Mouse (Mus musculus) limb, embryonic 14.5 days (tissue): ENCODE data around the gene Clptm1. TPM values are rescaled to one million over a fixed set of nuclear protein-coding genes. Genes with fewer than 3 reads are reported as not detected.

Experiments
- ATAC-seq: fragments of 200-750 bp; cut with Nextera tagmentation; 2 replicates; pipeline ENCODE4 v1.8.0; 2017; ENCODE audit warnings: low read depth, moderate number of reproducible peaks, moderate TSS enrichment; ENCODE audit not compliant: low FRiP score
- DNase-seq: peaks from one replicate; pipeline ENCODE4 v3.0.0-alpha.2; 2015; ENCODE audit warnings: low spot score
- H3K27ac ChIP-seq: fragments of 300-500 bp; sonication (generic); replicated peaks from 2 replicates; pipeline ENCODE4 v1.5.1; 2014; ENCODE audit warnings: low read depth, mild to moderate bottlenecking, low read length, moderate library complexity, mixed read lengths
- H3K27me3 ChIP-seq: fragments of 300-500 bp; sonication (generic); 2 replicates; pipeline ENCODE4 v1.6.1; 2014; ENCODE audit warnings: low read length, mixed read lengths; ENCODE audit not compliant: control insufficient read depth, insufficient read depth
- H3K36me3 ChIP-seq: fragments of 300-500 bp; sonication (generic); 2 replicates; pipeline ENCODE4 v1.6.1; 2014; ENCODE audit warnings: mild to moderate bottlenecking, low read length, moderate library complexity, mixed read lengths; ENCODE audit not compliant: control insufficient read depth, insufficient read depth
- H3K4me1 ChIP-seq: fragments of 300-500 bp; sonication (generic); 2 replicates; pipeline ENCODE4 v1.6.1; 2014; ENCODE audit warnings: antibody characterized with exemption, low read length, mixed read lengths; ENCODE audit not compliant: control insufficient read depth, insufficient read depth
- H3K4me2 ChIP-seq: fragments of 300-500 bp; sonication (generic); replicated peaks from 2 replicates; pipeline ENCODE4 v1.6.1; 2014; ENCODE audit warnings: low read depth, mild to moderate bottlenecking, low read length, moderate library complexity; ENCODE audit not compliant: severe bottlenecking
- H3K4me3 ChIP-seq: fragments of 300-500 bp; sonication (generic); replicated peaks from 2 replicates; pipeline ENCODE4 v1.5.1; 2014; ENCODE audit warnings: low read length
- H3K9ac ChIP-seq: fragments of 300-500 bp; sonication (generic); 2 replicates; pipeline ENCODE4 v1.6.1; 2014; ENCODE audit warnings: mild to moderate bottlenecking, low read depth, low read length, moderate library complexity; ENCODE audit not compliant: severe bottlenecking
- H3K9me3 ChIP-seq: fragments of 300-500 bp; sonication (generic); 2 replicates; pipeline ENCODE4 v1.6.1; 2016; ENCODE audit warnings: low read length; ENCODE audit not compliant: control insufficient read depth
- POLR2A ChIP-seq: fragments of 200-500 bp; IDR thresholded peaks from 2 replicates; pipeline ENCODE4 v1.8.0; 2012; ENCODE audit warnings: inconsistent platforms, mild to moderate bottlenecking, moderate library complexity, borderline replicate concordance; ENCODE audit not compliant: insufficient read depth, insufficient read length; ENCODE audit errors: extremely low read depth
- WGBS: fragments of 180-500 bp; shearing (Covaris S2); extraction: QIAGEN DNeasy Blood & Tissue Kit; methylation state at CpG from one replicate; pipeline ENCODE4 v1.1.7; 2014; 5-methylcytosine and 5-hydroxymethylcytosine counted together
- polyA plus RNA-seq, 2 experiments: library from polyadenylated mRNA; depleted of rRNA in 1 of 2; stranded (reverse) in 1 of 2; unstranded in 1 of 2; fragments of >200 nt; fragmentation: Nextera tagmentation in 1 of 2; extraction: Ambion mirVana in 1 of 2; gene quantifications; 2 replicates each; pipeline versions ENCODE4 v1.2.1 to v1.2.3; 2012 to 2014

The Clptm1 gene
- polyA plus RNA-seq, 2 experiments: 68.8 to 90.2 TPM

DNA sequence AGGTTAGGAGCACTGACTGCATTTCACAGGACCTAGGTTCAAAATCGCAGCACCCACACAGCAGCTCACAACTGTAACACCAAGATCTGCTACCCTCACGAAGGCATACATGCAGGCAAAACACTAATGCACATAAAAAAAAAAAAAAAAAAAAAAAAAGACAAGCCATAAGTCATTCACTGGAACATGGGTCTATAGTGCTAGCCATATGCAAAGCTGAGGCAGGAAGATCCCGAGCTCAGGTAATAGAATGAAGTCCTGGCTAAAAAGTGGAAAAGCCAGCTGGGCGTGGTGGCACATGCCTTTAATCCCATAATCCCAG, 35.0 kb upstream of the Clptm1 start:
- Histone ChIP-seq H3K4me3 (no peak overlapping the region), H3K9ac (no peak overlapping the region), H3K9me3 (no peaks in the 10 kb centered on the region; the same call in 1 of the 2 replicates), H3K4me1 (peaks cover 16% of the 10 kb centered on the region), H3K36me3 (peaks cover 23% of the 10 kb centered on the region), H3K27me3 (no peaks in the 10 kb centered on the region), H3K27ac (no peak overlapping the region), H3K4me2 (no peak overlapping the region)
- 78% methylated on average over 4 of the region's 4 CpGs for WGBS
- no peak for DNase-seq
- no peak for TF ChIP-seq POLR2A
- no peak for ATAC-seq

DNA sequence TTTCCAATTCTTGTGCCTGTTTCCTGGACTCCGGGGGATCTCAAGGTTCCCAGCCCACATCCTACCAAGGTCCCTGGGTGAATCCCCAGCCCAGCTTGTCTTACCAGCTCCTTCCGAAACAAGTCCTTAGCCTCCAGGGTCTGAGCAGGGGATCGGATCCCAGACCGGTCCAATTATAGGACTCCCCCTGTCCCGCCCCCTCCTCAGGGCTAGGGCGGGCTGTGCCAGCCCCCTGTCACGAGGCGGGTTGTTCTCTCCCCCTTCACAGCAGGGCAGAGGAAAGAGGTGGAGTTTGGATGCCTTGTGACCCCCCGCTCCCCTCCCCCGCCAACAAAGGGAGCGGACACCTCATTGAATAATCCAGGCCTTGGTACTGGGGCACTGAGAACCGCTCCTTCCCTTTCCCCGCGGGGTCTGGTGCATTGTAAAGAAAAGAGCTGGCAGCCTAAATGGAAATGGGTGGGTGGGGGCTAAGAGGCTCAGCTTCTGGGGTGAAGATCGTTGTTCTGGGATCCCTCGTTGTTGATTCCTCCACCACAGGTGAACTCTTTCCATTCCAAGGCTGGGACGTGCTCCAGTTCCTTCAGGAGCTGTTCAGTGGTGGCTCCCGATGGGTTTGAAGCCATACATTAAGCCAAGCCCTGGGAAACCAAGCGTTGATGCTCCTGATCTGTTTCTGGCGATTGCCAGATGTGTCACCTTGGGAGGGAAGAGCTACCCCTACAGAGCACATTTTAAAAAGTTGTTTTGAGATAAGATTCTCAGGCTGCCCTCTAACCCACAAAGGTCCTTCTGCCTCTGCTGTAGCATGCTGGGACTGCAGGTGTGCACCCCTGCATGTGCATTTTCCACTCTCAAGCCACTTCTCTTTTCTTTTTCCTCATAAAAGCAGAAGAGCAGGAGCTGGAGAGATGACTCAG, 34.3 kb upstream of the Clptm1 start, which contains the start of gene Apoe:
TSS of gene Apoe (minus strand) at position 282 of the 920 bp plus-strand sequence.
- Histone ChIP-seq H3K9me3 (no peaks in the 10 kb centered on the region; the same call in 1 of the 2 replicates), H3K27ac (no peak within 1 kb of the TSS), H3K9ac (peak within 1 kb of the TSS; percentile 53), H3K4me2 (peak within 1 kb of the TSS; percentile 73), H3K27me3 (no peaks in the 10 kb centered on the region), H3K4me1 (peaks cover 16% of the 10 kb centered on the region), H3K36me3 (peaks cover 16% of the 10 kb centered on the region), H3K4me3 (peak within 1 kb of the TSS; percentile 31)
- ATAC-seq (peak; percentile 47; the same call in 1 of the 2 replicates), DNase-seq (peak; percentile 16)
- 2% methylated on average over 20 of the region's 20 CpGs for WGBS
- TF ChIP-seq POLR2A: no peak

DNA sequence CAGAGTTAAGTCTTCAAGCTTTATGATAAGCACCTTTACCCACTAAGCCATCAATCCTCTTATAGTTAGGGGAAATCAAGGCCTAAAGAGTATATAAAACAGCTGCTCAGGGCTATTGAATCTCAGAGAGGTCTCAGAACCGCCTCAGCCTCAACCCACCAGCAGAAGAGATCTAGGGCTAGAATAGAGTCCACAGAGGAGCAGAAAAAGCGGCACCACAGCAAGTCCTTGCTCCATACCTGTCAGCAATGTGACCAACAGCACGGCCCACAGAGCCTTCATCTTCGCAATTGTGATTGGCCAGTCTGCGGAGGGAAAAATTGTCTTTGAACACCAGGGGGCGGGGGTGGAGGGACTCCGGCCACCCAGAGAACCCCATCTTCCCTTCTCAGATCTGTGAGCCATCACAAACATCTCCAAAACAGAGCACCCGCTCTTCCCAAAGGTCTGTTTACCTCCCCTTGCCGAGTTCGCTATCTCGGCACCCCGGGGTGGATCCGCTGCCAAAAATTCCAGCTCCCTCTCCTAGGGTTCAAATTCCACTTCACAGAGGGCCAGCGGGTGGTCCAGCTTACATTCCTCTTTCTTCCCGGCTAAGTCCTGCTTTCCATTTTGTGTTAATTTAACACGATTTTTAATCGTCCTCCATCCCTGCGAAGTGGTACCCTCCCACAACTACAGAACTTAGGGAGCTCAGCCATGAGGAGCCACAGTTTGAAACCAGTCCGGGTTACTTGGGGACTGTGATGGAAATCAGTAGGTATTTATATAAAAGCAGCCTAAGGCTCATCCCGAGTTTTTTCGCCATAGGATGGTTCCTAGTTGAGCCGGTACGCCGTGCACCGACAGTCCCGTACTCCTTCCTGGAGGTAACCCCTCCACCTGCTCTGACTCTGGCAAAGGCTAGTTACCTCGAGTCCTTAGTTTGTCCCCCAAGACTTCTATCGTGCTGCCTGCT, 33.4 kb upstream of the Clptm1 start:
- Histone ChIP-seq H3K4me3 (peak overlapping the region; percentile 31), H3K4me1 (peaks cover 16% of the 10 kb centered on the region), H3K27ac (no peak overlapping the region), H3K9me3 (no peaks in the 10 kb centered on the region; the same call in 1 of the 2 replicates), H3K36me3 (peaks cover 15% of the 10 kb centered on the region), H3K4me2 (peak overlapping the region; percentile 73), H3K27me3 (no peaks in the 10 kb centered on the region), H3K9ac (peak overlapping the region; percentile 53)
- DNase-seq: peak; percentile 15
- WGBS: 3% methylated on average over 28 of the region's 28 CpGs
- TF ChIP-seq POLR2A: no peak
- no peak for ATAC-seq

DNA sequence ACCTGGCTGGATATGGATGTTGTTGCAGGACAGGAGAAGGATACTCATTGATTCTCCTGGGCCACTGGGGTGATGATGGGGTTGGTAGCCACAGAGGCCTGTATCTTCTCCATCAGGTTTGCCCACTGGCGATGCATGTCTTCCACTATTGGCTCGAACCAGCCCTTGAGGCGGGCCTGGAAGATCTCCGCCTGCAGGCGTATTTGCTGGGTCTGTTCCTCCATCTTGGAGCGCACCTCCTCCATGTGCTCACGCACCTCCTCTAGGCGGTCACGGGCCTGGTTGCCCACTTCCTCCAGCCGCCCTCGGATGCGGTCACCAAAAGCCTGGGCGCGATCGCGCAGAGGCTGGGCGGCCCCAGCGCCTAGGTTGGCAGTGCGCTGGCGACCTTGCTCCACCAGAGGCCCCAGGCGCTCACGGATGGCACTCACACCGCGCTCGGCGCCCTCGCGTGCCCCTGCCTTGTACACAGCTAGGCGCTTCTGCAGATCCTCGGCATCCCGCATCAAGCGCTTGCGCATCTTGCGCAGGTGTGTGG, 31.6 kb upstream of the Clptm1 start:
- WGBS: 93% methylated on average over 34 of the region's 34 CpGs

DNA sequence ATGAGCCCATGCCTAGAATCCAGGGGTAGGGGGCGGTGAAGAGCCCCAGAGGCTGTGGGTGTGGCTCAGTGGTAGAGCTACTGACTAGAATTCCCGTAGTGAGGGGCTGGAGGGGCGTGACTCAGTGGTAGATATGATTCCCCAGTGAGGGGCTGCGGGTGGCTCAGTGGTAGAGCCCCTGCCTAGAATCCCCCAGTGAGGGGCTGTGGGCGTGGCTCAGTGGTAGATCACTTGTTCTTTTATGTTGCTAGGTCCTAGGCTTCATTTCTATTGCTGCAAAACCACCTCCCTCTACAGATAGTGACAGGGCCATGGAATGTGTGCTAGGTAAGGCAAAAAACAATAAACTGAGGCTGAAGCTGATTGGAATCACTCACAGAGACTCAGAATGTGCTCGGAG, 31.0 kb upstream of the Clptm1 start:
- Histone ChIP-seq H3K4me3 (no peak overlapping the region), H3K27ac (no peak overlapping the region), H3K9ac (no peak overlapping the region), H3K4me2 (no peak overlapping the region), H3K9me3 (no peaks in the 10 kb centered on the region; the same call in 1 of the 2 replicates), H3K4me1 (peaks cover 16% of the 10 kb centered on the region), H3K36me3 (peaks cover 3% of the 10 kb centered on the region; the same call in 1 of the 2 replicates), H3K27me3 (no peaks in the 10 kb centered on the region)
- WGBS: 85% methylated on average over 6 of the region's 6 CpGs
- DNase-seq (no peak), ATAC-seq (no peak)
- TF ChIP-seq POLR2A: no peak

More for the DNA sequence above, 31.6 kb upstream of the Clptm1 start:
- H3K9me3 ChIP-seq: no peaks in the 10 kb centered on the region; the same call in 1 of the 2 replicates
- H3K27ac ChIP-seq: no peak overlapping the region
- H3K36me3 ChIP-seq: peaks cover 3% of the 10 kb centered on the region; the same call in 1 of the 2 replicates
- peaks cover 16% of the 10 kb centered on the region for H3K4me1 ChIP-seq
- no peak for DNase-seq
- no peaks in the 10 kb centered on the region for H3K27me3 ChIP-seq
- no peak overlapping the region for H3K4me3 ChIP-seq
- TF ChIP-seq POLR2A: no peak
- no peak overlapping the region for H3K9ac ChIP-seq
- no peak for ATAC-seq
- no peak overlapping the region for H3K4me2 ChIP-seq
